Mouse (Mus musculus) left cerebral cortex, adult 18-20 months (tissue): ENCODE measurements at regions not wholly inside any gene's neighbourhood (a gene's known extent, or its start where the extent isn't known, plus 50 kb on each side); places are given as distances from the start of the nearest gene placed in this dataset.

ENCODE experiments used
- DNase-seq, 2 experiments: peaks; one replicate each; pipeline ENCODE4 v3.0.0; 2021 to 2022; ENCODE audit warnings: low spot score in 2 of 2, mixed read lengths in 1 of 2

- DNase-seq, result no peak
Measured at GRCm38 (mm10) chr1:105081942-105082341, 274.6 kb downstream of the Rnf152 start.

DNA sequence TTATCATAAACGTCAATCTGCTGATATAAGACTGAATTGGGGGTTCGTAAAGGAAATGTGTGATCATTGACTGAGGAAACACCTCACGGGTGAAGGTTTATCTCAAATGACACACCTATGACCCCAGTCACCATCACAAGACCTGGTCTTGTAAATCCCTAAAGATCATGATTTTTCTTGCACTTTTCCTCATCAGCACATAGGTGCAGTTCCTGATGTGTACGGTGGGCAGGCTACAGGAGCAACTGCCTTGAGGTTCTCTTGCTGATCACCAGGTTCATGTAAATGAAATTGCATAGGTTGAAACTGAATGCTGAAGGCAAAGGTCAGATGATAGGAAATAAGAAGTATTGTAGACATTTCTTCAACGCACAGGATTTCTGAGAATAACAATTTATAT lies 277.1 kb downstream of the Rnf152 start:
- no peak for DNase-seq

DNA sequence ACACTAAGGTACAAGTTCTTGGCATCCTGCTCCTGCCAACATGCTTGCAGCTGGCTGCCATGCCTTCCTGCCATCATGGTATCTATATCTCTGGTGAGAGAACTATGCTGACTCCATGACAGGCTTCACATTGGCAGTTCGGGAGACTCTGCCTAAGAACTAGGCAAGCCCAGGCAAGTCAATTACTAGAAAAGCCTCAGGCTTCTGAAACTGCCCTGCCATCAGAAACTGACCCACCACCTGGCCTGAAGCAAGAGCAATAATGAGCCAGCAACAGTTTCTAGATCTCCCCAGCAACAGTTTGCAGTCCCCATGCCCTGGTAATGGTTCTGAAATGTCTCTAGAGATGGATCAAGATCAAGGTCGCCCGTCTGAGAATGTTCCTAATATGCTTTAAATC lies 280.8 kb downstream of the Rnf152 start:
- no peak for DNase-seq

- DNase-seq, result no peak
Measured at GRCm38 (mm10) chr1:105074326-105074725, 282.2 kb downstream of the Rnf152 start.

- DNase-seq, result no peak
Measured at GRCm38 (mm10) chr1:105070661-105071455, 285.7 kb downstream of the Rnf152 start.

DNA sequence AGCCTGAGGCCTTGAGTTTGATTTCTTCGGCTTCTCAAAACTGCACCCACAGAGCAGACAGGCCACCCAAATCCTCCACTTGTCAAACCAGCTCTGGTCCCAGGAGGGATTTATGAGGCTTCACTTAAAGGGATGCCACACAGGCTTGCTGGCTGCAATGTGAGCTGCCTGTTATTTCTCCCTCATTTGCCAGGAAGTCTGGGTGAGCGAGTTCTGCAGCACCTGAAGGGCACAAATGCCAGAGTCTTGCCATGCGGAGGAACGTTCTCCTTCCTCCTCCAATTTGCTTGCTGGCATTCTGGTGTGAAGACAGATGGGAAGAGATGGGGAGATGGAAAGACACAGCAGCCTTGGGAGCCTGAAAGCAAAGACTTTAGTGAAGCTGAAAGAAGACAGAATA lies 288.6 kb downstream of the Rnf152 start:
- DNase-seq, result peak; percentile 7 to 16

DNA sequence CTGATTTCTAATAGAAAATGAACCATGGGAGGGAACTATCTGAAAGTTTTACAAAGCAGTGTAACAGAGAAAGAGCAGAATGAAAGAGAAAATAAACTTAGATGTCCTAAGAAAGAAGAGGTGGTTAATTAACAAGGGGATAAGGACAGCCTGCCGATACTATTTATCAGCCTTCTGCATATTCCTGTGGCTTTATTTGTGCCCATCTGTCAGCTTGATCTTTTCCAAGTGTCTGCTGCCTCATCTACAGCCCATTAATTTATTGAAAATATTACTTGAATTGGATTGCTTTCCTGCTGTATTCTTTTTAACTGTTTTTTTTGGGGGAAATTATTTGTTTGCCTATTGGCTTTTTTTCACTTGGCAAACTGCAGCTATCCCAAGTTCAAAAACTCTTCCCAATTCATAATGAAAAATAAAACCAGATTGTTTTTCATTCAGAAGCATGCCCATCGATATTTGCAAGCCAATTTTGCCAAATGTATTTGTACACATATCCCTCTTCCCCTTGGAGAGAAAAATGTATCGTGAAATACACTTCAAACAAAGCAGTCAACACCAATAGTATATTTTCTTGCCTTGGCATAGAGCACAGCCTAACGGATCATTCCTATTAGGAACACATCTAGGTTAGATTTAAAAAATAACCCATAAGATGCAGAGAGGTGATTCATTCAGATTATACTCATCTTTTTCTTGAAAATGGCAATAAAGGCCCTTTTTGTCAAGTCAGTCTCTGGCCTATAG lies 289.3 kb downstream of the Rnf152 start:
- DNase-seq, result no peak

DNA sequence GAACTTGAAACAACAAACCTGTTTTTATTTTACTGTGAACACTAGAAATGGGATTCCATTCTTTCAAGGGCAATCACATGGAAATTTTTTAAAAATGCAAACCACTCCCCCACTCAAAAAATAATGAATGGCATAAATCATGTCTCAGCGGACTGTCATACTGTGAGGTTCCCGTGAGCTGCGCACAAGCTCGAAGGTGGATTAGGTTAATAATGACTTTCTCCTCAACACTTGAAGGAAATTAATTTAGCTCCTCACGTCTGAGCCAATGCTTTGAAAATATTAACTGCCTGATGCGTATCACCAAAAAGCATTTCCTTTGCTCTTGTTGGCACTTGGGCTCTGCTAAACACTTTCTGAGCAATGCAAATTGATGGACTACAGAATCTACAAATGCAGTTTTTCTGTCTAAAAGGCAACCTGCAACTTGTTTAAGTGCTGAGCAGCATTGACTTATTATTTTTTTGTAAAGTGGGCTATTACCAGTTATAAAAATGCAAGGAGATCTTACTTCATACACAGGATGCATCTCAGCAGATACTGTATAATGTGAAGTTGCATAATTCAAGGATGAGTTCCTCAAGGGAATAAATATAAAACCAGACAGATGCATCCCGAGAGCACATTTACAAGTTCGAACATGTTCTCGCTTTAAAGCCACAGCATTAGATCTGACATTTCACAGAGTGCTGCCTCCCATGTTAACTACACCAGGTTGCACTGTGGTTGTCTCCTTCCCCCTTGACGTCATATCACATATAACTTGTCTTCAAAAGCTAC lies 282.4 kb downstream of the Cdh20 start:
- DNase-seq, result no peak
